Mouse (Mus musculus) retina, adult 2 months (tissue): ENCODE results near the gene B4galt1.
A peak's percentile ranks its signal among the peaks of the same experiment; 100 is the strongest.

Source experiments
- DNase-seq: peaks from one replicate; pipeline ENCODE4 v3.0.0-alpha.2; 2012; ENCODE audit warnings: low read depth, low spot score

The B4galt1 gene

DNA sequence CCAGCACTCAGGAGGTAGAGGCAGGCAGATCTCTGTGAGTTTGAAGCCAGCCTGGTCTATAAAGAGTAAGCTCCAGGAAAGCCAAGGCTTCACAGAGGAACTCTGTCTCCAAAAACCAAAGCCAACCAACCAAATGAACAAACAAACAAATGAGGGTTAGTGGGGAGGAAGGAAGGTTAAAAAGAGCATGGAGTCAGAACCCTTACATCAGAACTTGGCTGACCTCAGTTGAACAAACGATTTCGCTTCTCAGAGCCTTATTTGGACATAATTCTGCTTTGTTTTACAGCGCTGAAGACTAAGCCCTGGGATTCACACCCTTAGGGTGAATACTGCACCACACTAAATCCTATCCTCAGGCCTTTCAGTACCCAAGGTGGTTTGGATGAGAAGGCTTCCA, 18.3 kb upstream of the B4galt1 start:
- no peak for DNase-seq

DNA sequence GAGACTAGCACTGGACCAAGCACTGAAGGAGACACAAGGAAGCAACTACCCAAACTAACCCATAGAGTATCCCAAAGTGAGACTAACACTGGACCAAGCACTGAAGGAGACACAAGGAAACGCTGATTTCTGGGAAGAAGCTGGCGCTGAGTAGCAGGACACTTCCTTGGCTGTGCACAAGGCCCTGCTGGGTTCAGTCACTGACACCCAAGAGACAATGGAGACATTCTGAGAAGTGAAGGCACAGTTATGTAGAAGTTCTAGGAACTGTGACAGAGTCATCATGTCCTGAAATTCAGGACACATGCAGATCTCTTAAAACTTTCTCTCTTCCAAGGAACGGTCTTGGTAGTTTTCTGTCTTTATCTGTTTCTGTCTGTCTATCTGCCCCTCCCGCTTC, 16.4 kb upstream of the B4galt1 start:
- no peak for DNase-seq

DNA sequence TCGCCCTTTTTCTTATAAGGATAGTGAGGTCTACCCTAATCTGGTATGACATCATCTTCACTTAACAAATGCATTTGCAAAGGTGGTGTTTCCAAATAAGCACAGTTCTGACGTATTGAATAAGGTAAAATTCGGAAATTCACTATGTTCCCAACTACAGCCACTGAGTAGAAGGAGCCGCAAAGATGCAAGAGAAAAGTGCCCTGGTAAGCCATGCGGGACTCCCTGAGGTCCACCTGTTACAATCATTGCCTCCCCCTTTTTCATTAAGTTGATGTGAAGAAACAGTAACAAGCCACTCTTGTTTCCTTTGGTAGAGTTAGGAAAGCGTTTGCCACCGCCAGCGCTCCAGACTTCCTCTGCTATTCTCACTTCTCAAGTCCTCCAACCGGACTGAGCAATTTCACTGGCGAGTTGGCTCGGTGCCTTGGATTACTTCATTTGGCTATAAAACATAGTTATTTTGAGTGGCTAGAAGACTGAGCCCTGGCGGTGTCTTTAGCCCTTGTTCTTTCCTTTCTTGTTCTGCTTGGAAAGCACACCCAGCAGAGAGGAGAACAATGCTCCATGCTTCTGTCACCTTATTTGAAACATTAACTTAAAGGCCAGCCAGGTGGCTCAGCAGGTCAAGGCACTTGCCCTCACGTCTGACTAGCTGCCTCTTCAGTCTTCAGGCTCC, 14.9 kb upstream of the B4galt1 start:
- no peak for DNase-seq

DNA sequence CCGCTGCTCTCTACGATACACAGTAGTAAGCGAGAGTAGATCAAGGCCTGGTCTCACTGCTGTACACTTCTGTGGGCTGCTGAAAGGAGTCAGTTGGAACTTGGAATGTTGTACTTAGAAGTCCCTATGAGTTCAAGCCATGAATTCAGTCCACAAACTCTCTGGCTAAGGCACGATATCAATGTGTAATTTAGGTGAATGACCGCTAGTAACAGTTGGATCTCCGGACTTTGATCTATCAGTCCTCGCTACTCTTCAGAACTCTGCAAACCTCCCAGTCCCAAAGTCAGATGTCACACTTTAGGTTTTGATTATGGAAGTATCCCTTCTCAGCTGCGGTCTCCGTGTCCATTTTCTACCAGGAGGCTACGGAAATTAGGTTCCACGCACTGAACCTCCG, 10.6 kb upstream of the B4galt1 start:
- DNase-seq, result no peak

DNA sequence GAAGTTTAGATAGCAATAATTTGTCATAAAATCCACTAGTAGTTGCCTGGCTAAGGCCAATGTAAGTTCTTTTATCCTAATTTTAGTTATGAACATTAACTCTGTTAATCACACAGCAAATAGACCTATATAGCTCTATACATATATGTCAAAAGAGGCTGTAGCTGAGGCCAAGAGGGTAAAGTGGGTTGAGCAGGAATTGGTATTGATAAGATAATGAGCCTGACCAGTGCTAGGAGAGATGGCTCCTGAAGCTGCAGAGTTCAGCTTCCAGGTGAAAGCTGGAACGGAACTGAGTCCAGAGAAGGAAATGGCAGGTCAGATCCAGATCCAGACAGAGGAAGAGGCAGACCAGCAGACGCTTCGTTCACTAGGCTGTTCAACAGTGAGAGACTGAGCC, 9.5 kb upstream of the B4galt1 start:
- no peak for DNase-seq

DNA sequence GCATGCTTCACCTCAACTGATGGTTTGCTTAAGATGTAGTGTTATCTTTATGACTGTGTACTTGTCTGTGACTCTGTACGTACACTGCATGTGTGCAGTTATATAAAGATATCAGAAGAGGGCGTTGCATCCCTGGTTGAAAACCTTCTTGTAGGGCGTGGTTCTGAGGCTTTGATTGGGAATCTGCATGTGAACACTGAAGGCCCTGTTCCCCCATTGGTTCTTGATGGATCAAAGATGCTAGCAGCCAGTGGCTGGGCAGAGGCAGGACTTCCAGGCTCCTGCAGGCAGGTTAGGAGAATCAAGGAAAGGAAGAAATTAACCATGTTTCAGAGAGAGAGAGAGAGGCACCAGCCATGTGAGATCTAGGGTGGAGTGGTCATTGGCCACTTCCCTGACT, 7.3 kb upstream of the B4galt1 start:
- DNase-seq, result no peak

DNA sequence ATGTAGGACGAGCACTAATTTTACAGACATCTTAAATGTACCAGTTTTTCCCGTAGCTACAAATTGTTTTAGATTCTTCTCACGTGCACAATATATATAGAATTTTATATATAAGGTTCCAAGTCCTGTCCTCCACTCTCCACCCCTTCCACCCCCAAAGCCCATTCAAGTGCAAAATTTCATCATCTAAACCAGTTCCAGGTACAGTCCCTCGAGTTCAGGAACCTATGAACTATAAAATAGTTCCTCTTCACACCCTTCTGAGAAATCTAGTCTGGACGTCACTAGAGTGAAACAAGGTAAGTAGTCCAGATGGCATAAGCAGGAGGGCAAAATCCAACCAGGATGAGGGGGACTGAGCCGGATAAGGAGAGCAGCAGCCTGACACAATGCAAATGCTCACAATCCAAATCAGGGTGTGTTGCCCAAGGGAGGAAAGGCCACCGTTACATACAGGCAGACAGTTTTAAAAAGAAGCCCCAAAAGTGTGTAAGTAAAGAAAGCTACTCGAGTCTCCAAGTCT, 4.1 kb upstream of the B4galt1 start:
- no peak for DNase-seq

DNA sequence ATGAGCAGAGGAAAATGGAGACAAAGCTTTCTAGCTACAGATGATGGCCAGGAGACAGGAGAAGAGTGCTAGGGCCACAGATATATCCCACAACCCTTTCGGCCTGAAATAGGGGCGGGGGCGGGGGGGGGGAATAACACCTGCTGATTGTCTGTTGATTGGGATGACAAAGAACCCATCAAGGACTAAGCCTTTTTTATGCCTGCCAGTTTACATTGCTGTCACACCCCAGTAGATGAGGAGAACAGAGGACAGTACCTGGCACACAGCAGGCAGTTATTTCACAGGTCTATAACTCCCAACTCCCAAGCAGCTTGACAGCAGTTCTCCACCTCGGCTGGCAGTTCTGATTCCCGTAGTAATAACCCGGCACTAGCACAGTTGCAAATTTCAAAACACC, 2.8 kb upstream of the B4galt1 start:
- no peak for DNase-seq

DNA sequence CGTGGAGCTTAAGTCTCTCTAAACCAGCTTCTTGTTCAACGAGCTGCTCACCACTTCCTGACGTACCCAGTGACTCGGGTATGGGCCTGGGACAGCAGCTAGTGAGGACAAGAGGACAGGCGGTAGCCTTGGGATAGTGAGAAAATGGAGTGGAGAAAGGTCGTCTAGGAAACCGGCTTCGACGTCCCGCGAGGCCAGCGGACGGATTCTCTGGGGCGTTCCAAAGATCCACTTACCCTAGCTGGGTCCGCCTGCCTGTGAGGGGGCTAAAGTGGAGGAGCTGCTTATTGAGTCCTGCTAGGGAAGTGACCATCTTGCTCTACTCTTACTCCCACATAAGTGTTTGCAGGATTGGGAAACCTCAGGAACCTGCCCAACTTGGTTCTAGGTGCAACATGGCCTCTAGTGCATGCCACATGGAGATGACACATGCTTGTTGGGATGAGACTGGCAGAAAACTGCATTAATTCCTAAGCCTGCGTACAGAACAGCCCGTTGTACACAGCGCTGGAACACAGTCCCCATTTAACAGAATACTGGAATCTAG, 655 bp upstream of the B4galt1 start:
- no peak for DNase-seq

DNA sequence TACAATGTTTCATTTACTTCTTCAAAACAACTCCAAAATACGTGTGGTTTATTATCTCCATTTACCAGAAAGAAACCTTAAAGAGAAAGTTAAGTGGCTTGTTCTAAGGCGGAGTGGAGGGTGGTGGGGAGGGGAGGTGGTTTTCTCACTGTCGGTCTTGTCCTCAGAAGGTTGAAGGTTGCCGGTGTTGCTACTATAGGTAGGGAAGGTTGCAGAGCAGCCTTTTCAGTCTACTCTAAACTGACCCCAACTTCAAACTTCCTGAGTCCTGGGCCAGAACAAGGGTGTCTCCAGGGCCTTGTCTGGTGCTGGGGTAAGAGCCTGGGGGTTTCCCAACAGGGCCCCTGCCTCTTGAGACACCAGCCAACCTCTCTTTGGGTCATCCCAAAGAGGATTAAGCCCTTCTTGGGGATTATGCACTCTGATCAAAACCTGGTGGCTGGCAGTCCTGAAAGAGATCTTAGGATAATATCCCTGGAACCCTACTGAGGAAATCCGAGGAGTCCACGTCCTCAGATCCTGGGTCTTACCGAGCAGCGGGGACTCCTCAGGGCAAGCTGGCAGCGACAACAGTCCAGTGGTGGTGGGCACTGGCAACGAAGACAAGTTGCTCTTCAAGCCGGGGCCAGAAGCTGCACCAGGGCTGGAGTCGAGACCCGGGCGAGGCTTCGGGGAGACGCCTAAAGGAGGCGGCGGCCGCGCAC, 792 bp downstream of the B4galt1 start:
- peak; percentile 75 for DNase-seq

DNA sequence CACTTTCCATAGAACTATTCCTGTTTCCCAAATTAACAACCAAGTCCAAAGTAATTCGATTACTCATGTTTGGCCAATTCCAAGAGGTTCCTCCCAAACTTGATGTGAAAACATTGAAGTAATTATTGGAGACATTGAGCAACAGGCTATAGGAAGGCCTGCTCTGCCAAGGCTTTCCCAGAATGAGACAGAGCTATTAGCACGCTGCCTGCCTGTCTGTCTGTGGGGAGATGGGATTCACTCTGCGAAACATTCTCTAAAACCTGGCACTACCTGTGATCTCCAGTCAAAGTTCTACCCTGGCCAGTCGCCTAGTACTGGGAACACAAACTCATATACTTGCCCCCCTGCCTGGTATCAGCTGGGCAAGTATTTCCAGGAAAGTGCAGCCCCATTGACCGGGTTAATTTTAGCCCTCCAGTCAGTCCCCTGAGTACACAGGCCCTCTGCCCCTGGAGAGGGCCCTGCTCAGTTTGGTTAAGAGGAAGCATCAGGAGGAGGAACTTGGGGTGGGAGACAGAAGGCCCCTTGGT, 1.5 kb downstream of the B4galt1 start:
- no peak for DNase-seq

DNA sequence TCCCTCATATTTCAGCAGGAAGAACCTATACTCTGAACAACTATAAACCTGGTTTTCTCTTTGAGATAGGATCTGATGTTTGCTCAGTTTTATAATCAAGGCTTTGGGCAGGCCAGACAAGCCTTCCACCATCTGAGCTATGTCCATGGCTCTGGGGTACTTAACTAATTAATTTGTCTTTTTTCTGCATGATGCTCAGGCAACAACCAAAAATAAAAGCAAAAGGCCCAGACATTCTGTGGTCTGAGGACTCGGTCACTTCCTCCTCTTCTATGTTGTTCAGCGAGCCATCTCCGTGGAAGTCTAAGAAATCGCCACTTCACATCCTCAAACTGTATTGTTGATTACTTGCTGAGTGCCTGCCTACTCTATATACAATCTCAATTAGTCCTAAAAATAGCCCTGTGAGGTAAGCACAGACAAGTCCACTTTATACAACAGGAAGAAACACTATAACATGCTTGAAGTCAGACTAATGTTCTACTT, 2.0 kb downstream of the B4galt1 start:
- no peak for DNase-seq

DNA sequence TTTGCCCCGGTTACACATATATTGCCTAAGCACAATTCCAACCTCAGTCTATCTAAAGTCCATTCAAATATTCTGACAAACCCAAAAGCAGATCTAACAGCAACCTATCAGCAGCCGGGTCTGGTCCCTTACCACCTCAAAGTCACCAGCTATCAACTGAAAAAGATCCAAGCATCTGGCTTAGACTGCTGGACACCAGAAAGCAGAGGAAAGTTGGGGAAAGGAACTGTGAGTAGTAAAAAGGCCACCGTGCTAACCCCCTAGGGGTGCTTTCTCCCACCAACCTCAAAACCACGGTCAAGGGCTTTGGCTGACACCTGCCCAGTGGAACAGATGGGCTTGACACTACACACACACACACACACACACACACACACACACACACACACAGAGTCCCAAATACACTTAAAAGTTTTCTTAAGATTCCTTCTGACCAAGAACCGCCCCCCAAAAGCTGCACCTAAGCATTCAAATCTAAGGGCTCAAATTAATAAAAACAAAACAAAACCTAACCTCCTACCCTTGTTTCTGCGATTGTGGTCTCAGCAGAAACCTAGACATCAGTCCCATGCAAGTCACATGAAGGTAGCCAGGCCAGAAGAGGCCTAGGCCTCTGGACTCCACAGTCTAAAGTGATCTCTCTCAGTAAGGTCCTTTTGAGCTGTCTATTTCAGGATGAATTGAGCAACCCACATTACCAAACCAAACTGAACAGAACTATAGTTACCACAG, 2.6 kb downstream of the B4galt1 start:
- no peak for DNase-seq

DNA sequence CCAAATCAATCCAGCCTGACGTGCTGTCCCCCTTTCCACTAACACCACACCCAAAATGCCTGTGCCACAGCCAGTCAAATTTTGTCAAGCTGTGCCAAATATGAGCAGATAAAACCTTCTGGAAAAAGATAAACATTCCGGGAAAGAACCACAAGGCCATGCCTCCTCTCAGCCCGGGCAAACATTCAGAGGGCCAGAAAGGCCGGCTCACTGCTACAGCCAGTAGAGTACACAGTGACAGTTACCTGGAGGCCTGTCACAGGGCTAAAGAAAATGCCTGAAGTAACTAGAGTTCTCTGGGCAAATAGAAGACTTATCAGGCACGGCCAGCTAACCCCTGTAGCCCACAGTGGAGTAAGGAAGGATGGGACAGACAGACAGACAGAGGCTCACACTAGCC, 3.2 kb downstream of the B4galt1 start:
- no peak for DNase-seq

DNA sequence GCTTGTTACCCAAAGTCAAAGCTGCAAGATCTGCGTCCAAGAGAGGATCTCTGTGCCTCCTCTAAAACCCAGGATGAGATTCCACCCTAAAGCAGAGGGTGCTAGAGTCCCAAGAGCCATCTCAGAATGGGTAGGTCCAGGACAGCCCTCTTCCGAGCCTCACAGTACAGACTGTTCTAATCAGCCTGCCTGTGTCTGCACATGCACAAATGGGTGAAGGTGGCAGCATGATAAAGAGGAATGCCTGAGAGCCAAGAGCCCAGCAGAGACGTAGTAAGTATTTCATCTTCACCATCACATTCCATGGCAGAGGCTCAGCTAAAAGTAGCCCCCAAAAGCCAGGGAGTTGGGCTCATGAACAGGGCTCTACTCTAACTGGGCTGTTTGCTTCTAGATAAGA, 4.3 kb downstream of the B4galt1 start:
- no peak for DNase-seq

DNA sequence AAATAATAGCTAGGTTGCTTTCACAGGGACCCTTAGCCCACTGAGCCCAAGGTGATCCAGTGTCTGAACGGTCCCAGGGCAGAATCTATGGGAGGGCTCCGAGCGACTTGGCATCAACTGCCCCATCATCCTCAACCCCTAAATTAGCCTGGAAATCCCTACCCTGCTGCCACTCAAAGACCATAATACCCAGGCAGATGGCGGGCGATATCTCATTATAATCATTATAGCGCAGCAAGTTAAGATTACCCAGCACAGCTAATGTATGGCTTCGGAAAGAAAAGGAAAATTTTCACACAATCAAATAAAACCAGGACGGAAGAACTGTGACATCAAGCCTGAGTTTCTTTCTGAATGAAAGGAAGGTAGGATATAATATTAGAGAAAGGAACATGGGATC, 5.6 kb downstream of the B4galt1 start:
- peak; percentile 53 for DNase-seq

DNA sequence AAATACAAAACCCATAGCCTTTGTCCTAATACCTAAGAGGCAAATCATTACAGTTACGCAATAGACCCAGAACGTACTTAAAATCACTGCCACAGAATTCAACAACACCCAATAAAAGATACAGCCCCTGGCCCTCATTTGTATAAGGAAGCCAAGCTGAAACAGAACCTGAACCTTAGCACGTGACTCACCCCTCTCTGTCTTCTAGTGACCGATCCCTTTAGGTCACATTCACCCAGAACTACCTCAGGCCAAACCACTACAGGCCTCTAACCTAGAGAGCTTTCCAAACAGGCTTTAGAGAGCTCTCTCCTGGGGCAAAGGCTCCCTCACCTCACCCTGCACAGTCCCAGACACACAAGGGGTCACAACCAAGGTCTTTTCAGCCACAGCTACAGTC, 6.6 kb downstream of the B4galt1 start:
- no peak for DNase-seq

DNA sequence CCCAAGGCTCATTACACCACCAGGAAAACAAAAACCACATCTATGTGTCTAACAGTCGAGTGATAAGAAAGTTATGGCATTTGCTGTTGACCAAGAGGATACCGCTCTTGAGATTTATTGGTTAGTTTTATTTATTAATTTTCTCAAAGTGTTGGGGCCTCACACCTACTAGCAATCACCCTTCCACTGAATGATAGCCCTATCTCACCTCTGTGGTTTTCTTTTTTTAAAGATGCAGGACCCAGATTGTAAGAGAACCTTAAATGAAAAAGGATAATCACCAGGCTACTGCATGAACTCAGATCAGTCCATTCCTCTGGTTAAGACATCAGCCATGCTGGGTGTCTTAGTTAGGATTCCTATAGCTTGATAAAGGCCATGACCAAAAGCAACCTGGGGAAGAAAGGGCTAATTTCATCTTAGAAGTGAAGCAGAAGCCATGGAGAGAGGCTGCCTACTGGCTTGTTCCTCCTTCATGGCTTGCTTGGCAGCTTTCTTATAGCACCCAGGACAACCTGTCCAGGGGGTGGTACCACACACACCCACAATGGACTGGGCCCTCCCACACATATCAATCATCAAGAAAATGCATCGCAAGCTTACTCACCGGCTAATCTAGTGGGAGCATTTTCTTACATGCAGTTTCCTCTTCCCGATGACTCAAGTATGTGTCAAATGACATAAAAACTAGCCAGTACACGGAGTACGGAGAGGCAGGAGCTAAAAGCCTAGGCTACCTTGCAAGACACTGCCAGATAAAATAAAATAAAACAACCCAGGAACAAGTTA, 7.5 kb downstream of the B4galt1 start:
- no peak for DNase-seq

DNA sequence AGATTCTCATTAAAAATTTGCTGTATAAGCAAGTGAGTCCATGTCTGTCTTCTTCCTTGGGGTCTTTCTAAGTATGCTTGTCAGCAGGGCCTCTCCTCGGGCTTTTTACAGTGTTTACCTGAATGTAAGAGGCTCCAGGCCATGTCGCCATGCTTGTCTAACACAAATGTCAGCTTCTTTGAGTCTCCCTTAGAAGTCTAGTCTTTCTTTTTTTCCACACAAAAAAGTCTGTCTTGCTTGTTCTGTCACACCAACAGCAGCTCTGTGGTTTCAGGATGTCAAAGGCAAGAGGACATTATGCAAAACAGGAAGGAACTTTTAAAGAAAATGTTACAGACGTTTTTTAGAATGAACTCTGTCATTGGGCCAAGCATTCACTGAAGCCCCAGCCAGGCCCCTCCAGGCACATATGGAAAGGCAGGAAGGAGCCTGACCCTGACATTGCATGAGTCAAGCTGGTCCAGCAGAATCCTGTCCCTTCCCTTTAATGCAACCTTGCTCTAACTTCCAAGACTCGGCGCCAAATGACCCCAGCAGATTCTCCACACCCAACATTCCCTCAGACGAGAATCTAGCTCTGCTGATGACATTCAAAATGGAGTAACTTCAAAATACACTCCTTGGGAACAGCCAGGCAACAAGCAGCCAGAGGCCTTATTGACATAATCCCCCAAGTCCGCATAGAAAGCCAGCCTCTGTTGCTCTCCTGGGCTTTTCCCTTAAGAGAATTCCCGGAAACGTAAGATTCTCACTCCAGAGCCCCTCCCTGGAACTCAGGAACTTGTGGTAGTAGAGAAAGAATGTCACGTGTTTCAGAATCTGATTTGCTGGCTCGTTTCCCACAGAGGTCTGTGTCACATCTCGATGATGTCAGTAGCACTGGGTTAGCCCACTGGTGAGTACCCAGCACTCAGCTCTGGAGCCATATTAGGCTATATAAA, 8.7 kb downstream of the B4galt1 start:
- no peak for DNase-seq

DNA sequence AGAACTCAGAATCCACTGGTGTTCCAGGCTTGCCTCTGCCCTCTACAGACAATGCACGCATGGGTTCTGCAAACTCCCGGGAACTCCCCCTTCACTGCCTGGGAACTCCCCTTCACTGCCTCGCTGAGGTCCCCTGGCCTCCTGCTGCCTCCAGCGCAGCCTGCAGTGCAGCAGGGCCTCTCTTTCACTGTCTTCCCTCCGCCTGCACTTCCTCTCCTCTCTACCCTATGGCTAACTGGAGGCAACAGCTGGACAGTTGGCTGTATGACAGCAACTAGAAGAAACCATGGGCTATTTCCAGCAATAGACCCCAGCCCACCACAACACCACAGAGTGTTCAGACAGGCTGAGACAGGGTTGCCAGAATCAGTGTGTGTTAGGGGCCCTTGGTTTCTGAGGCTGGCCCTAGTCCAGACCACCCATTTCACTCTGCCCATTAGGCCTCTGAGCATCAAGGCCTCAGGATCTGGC, 9.5 kb downstream of the B4galt1 start:
- no peak for DNase-seq
